Mouse (Mus musculus) mouse trophoblast stem cell (cell line): ENCODE measurements around the gene Psip1.
"Not testable (repeated sequence)": the region's sequence is repeated elsewhere in the genome, so short reads cannot be mapped to it uniquely, and the experiment has no call there.

ENCODE experiments used
- in situ Hi-C, 2 experiments: fragments of 300-500 bp; cut with MseI, MboI; formaldehyde crosslinking; loops; 2 replicates in 1 of 2; 3 replicates in 1 of 2; pipeline ENCODE4 v1.15.1; 2025

The Psip1 gene

GRCm38 (mm10) chr4:83501037-83501430, 14.8 kb upstream of the Psip1 start:
- in situ Hi-C loops, result no loop called here

- in situ Hi-C loops, result no loop called here
Measured at GRCm38 (mm10) chr4:83500154-83501036, 14.1 kb upstream of the Psip1 start.

- in situ Hi-C loops, result not testable (repeated sequence)
Measured at GRCm38 (mm10) chr4:83497013-83497412, 10.8 kb upstream of the Psip1 start.

GRCm38 (mm10) chr4:83493112-83493511, 6.9 kb upstream of the Psip1 start:
- in situ Hi-C loops, result no loop called here

- in situ Hi-C loops, result no loop called here
Measured at GRCm38 (mm10) chr4:83489121-83489520, 2.9 kb upstream of the Psip1 start.

- in situ Hi-C loops, result no loop called here
Measured at GRCm38 (mm10) chr4:83485735-83486116, 533 bp downstream of the Psip1 start.

GRCm38 (mm10) chr4:83485250-83485649, 1.0 kb downstream of the Psip1 start:
- in situ Hi-C loops, result no loop called here

- in situ Hi-C loops, result no loop called here
Measured at GRCm38 (mm10) chr4:83468208-83468607, 18.1 kb downstream of the Psip1 start.

GRCm38 (mm10) chr4:83467615-83468014, 18.6 kb downstream of the Psip1 start:
- in situ Hi-C loops, result no loop called here

- in situ Hi-C loops, result no loop called here
Measured at GRCm38 (mm10) chr4:83464827-83465226, 21.4 kb downstream of the Psip1 start.

GRCm38 (mm10) chr4:83460106-83460505, 26.2 kb downstream of the Psip1 start:
- in situ Hi-C loops, result no loop called here

GRCm38 (mm10) chr4:83450785-83451184, 35.5 kb downstream of the Psip1 start:
- in situ Hi-C loops, result no loop called here

- in situ Hi-C loops, result no loop called here
Measured at GRCm38 (mm10) chr4:83441050-83441449, 45.2 kb downstream of the Psip1 start.

GRCm38 (mm10) chr4:83439045-83439444, 47.2 kb downstream of the Psip1 start:
- in situ Hi-C loops, result no loop called here

- in situ Hi-C loops, result no loop called here
Measured at GRCm38 (mm10) chr4:83438116-83438515, 48.1 kb downstream of the Psip1 start.

GRCm38 (mm10) chr4:83436375-83436774, 49.9 kb downstream of the Psip1 start:
- in situ Hi-C loops, result no loop called here

- in situ Hi-C loops, result no loop called here
Measured at GRCm38 (mm10) chr4:83432901-83433300, 53.4 kb downstream of the Psip1 start.

GRCm38 (mm10) chr4:83431950-83432349, 54.3 kb downstream of the Psip1 start:
- in situ Hi-C loops, result no loop called here

- in situ Hi-C loops, result no loop called here
Measured at GRCm38 (mm10) chr4:83428845-83429244, 57.4 kb downstream of the Psip1 start.

GRCm38 (mm10) chr4:83427696-83428095, 58.6 kb downstream of the Psip1 start:
- in situ Hi-C loops, result no loop called here

- in situ Hi-C loops, result no loop called here
Measured at GRCm38 (mm10) chr4:83427141-83427540, 59.1 kb downstream of the Psip1 start.

GRCm38 (mm10) chr4:83425119-83425518, 61.1 kb downstream of the Psip1 start:
- in situ Hi-C loops, result no loop called here

- in situ Hi-C loops, result no loop called here
Measured at GRCm38 (mm10) chr4:83423641-83424040, 62.6 kb downstream of the Psip1 start.

- in situ Hi-C loops, result no loop called here
Measured at GRCm38 (mm10) chr4:83418781-83419180, 67.5 kb downstream of the Psip1 start.
